Mouse (Mus musculus) limb, embryonic 11.5 days (tissue): ENCODE data around the gene Gm10192. TPM values are rescaled to one million over a fixed set of nuclear protein-coding genes. Genes with fewer than 3 reads are reported as not detected.
"Not testable (repeated sequence)": the region's sequence is repeated elsewhere in the genome, so short reads cannot be mapped to it uniquely, and the experiment has no call there.

ENCODE experiments used
- ATAC-seq: fragments of 200-750 bp; cut with Nextera tagmentation; 2 replicates; pipeline ENCODE4 v1.8.0; 2017; ENCODE audit warnings: low read depth; ENCODE audit not compliant: insufficient number of reproducible peaks, low FRiP score, low TSS enrichment
- DNase-seq: peaks from one replicate; pipeline ENCODE4 v3.0.0-alpha.2; 2015; ENCODE audit warnings: low spot score
- H3K27ac ChIP-seq: fragments of 300-500 bp; sonication (generic); replicated peaks from 2 replicates; pipeline ENCODE4 v1.5.1; 2014; ENCODE audit warnings: low read depth, mild to moderate bottlenecking, low read length
- H3K27me3 ChIP-seq: fragments of 300-500 bp; sonication (generic); 2 replicates; pipeline ENCODE4 v1.6.1; 2014; ENCODE audit warnings: mild to moderate bottlenecking, low read length, mixed read lengths; ENCODE audit not compliant: control insufficient read depth, insufficient read depth
- H3K36me3 ChIP-seq: fragments of 300-500 bp; sonication (generic); 2 replicates; pipeline ENCODE4 v1.6.1; 2014; ENCODE audit warnings: mild to moderate bottlenecking, low read length, moderate library complexity, mixed read lengths; ENCODE audit not compliant: control insufficient read depth, insufficient read depth
- H3K4me1 ChIP-seq: fragments of 300-500 bp; sonication (generic); 2 replicates; pipeline ENCODE4 v1.6.1; 2014; ENCODE audit warnings: low read length, mixed read lengths; ENCODE audit not compliant: control insufficient read depth, insufficient read depth
- H3K4me2 ChIP-seq: fragments of 300-500 bp; sonication (generic); 2 replicates; pipeline ENCODE4 v1.6.1; 2014; ENCODE audit warnings: low read depth, mild to moderate bottlenecking, moderate library complexity; ENCODE audit not compliant: severe bottlenecking
- H3K4me3 ChIP-seq: fragments of 300-500 bp; sonication (generic); 2 replicates; pipeline ENCODE4 v1.5.1; 2014; ENCODE audit warnings: low read depth, low read length
- H3K9ac ChIP-seq: fragments of 300-500 bp; sonication (generic); 2 replicates; pipeline ENCODE4 v1.6.1; 2014; ENCODE audit warnings: mild to moderate bottlenecking, low read length
- H3K9me3 ChIP-seq: fragments of 300-500 bp; sonication (generic); 2 replicates; pipeline ENCODE4 v1.6.1; 2016; ENCODE audit warnings: low read length; ENCODE audit not compliant: control insufficient read depth
- WGBS: fragments of 180-500 bp; shearing (Covaris S2); extraction: QIAGEN DNeasy Blood & Tissue Kit; methylation state at CpG from one replicate; pipeline ENCODE4 v1.1.7; 2014; 5-methylcytosine and 5-hydroxymethylcytosine counted together
- polyA plus RNA-seq: library from polyadenylated mRNA; unstranded; fragments of >200 nt; fragmentation: Nextera tagmentation; extraction: Ambion mirVana; gene quantifications from 2 replicates; pipeline ENCODE4 v1.2.1, GENCODE M21; 2014

The Gm10192 gene
- polyA plus RNA-seq, result not detected in 2 replicates

- H3K9me3 ChIP-seq, ATAC-seq, H3K36me3 ChIP-seq, DNase-seq, H3K4me2 ChIP-seq, H3K4me1 ChIP-seq, H3K27ac ChIP-seq, H3K4me3 ChIP-seq, H3K9ac ChIP-seq, H3K27me3 ChIP-seq: not testable (repeated sequence)
Measured at GRCm38 (mm10) chr4:97183066-97183465, at the start of gene Gm10192. TSS of gene Gm10192 (minus strand) at chr4:97183166.

- H3K9me3 ChIP-seq, result no peaks in the 10 kb centered on the region
- H3K27me3 ChIP-seq, result no peaks in the 10 kb centered on the region
- H3K4me3 ChIP-seq, result no peak overlapping the region
- H3K27ac ChIP-seq, result no peak overlapping the region
- H3K9ac ChIP-seq, result no peak overlapping the region
- WGBS, result 64% methylated on average over 5 of the region's 5 CpGs
- H3K36me3 ChIP-seq, result no peaks in the 10 kb centered on the region
- H3K4me1 ChIP-seq, result no peaks in the 10 kb centered on the region
- DNase-seq (no peak), ATAC-seq (no peak)
- no peak overlapping the region for H3K4me2 ChIP-seq
Measured at GRCm38 (mm10) chr4:97230411-97231104, 47.6 kb upstream of the Gm10192 start.

GRCm38 (mm10) chr4:97219701-97220100 lies 36.7 kb upstream of the Gm10192 start:
- H3K4me1 ChIP-seq, result no peaks in the 10 kb centered on the region
- H3K9me3 ChIP-seq, result no peaks in the 10 kb centered on the region
- H3K27me3 ChIP-seq, result no peaks in the 10 kb centered on the region
- H3K4me3 ChIP-seq, result no peak overlapping the region
- no peak overlapping the region for H3K9ac ChIP-seq
- 92% methylated on average over 2 of the region's 2 CpGs for WGBS
- ATAC-seq, result no peak
- DNase-seq, result no peak
- no peak overlapping the region for H3K27ac ChIP-seq
- no peaks in the 10 kb centered on the region for H3K36me3 ChIP-seq
- no peak overlapping the region for H3K4me2 ChIP-seq

GRCm38 (mm10) chr4:97217906-97218305 lies 34.9 kb upstream of the Gm10192 start:
- DNase-seq (no peak), ATAC-seq (no peak)
- Histone ChIP-seq H3K27ac (no peak overlapping the region), H3K9ac (no peak overlapping the region), H3K36me3 (no peaks in the 10 kb centered on the region), H3K4me3 (no peak overlapping the region), H3K9me3 (no peaks in the 10 kb centered on the region), H3K4me1 (no peaks in the 10 kb centered on the region), H3K27me3 (no peaks in the 10 kb centered on the region), H3K4me2 (no peak overlapping the region)
- WGBS, result 95% methylated on average over 1 of the region's 1 CpGs

GRCm38 (mm10) chr4:97212514-97212913 lies 29.5 kb upstream of the Gm10192 start:
- ATAC-seq (no peak), DNase-seq (no peak)
- no peak overlapping the region for H3K9ac ChIP-seq
- H3K36me3 ChIP-seq, result no peaks in the 10 kb centered on the region
- H3K4me3 ChIP-seq, result no peak overlapping the region
- no peak overlapping the region for H3K27ac ChIP-seq
- H3K4me2 ChIP-seq, result no peak overlapping the region
- no peaks in the 10 kb centered on the region for H3K27me3 ChIP-seq
- H3K9me3 ChIP-seq, result no peaks in the 10 kb centered on the region
- no peaks in the 10 kb centered on the region for H3K4me1 ChIP-seq

GRCm38 (mm10) chr4:97202986-97203385 lies 20.0 kb upstream of the Gm10192 start:
- WGBS, result 57% methylated on average over 2 of the region's 2 CpGs
- not testable (repeated sequence) for H3K4me2 ChIP-seq, H3K36me3 ChIP-seq, H3K9ac ChIP-seq, H3K27ac ChIP-seq, H3K27me3 ChIP-seq, H3K9me3 ChIP-seq, DNase-seq, H3K4me1 ChIP-seq, H3K4me3 ChIP-seq, ATAC-seq

GRCm38 (mm10) chr4:97193176-97193575 lies 10.2 kb upstream of the Gm10192 start:
- no peak for DNase-seq
- 63% methylated on average over 4 of the region's 4 CpGs for WGBS
- H3K4me1 ChIP-seq, result no peaks in the 10 kb centered on the region

GRCm38 (mm10) chr4:97192601-97193000 lies 9.6 kb upstream of the Gm10192 start:
- DNase-seq, result no peak
- Histone ChIP-seq H3K36me3 (no peaks in the 10 kb centered on the region), H3K27ac (no peak overlapping the region), H3K9ac (no peak overlapping the region), H3K4me1 (no peaks in the 10 kb centered on the region), H3K4me3 (no peak overlapping the region), H3K4me2 (no peak overlapping the region), H3K27me3 (no peaks in the 10 kb centered on the region), H3K9me3 (no peaks in the 10 kb centered on the region)
- WGBS, result 86% methylated on average over 2 of the region's 2 CpGs
- no peak for ATAC-seq

More at GRCm38 (mm10) chr4:97193176-97193575, 10.2 kb upstream of the Gm10192 start:
- H3K9ac ChIP-seq, result no peak overlapping the region
- no peak overlapping the region for H3K27ac ChIP-seq
- H3K9me3 ChIP-seq, result no peaks in the 10 kb centered on the region
- no peak overlapping the region for H3K4me2 ChIP-seq
- H3K4me3 ChIP-seq, result no peak overlapping the region
- H3K27me3 ChIP-seq, result no peaks in the 10 kb centered on the region
- no peak for ATAC-seq
- H3K36me3 ChIP-seq, result no peaks in the 10 kb centered on the region

GRCm38 (mm10) chr4:97180396-97180795 lies 2.6 kb downstream of the Gm10192 start:
- H3K9ac ChIP-seq, result no peak overlapping the region
- no peaks in the 10 kb centered on the region for H3K36me3 ChIP-seq
- ATAC-seq (no peak), DNase-seq (no peak)
- H3K4me1 ChIP-seq, result no peaks in the 10 kb centered on the region
- no peaks in the 10 kb centered on the region for H3K27me3 ChIP-seq
- H3K4me3 ChIP-seq, result no peak overlapping the region
- no peaks in the 10 kb centered on the region for H3K9me3 ChIP-seq
- WGBS, result 81% methylated on average over 2 of the region's 2 CpGs
- no peak overlapping the region for H3K27ac ChIP-seq
- no peak overlapping the region for H3K4me2 ChIP-seq
